Mouse (Mus musculus) CH12.LX (cell line): ENCODE data around the gene Fam129c. TPM values are rescaled to one million over a fixed set of nuclear protein-coding genes. Genes with fewer than 3 reads are reported as not detected.

ENCODE experiments used
- DNase-seq: peaks from one replicate; pipeline ENCODE4 v3.0.0-alpha.2; 2013; ENCODE audit errors: extremely low read depth
- H3K27ac ChIP-seq: 2 replicates; pipeline ENCODE4 v1.5.1; 2012; ENCODE audit warnings: low read depth, mild to moderate bottlenecking, control low read depth, moderate library complexity; ENCODE audit not compliant: insufficient read depth
- H3K27me3 ChIP-seq: replicated peaks from 2 replicates; pipeline ENCODE3; 2012; ENCODE audit warnings: inconsistent platforms
- H3K36me3 ChIP-seq, 2 experiments: replicated peaks in 1 of 2; 2 replicates each; pipeline versions ENCODE3 to v1.6.1; 2012; ENCODE audit warnings: inconsistent platforms in 1 of 2, low read length in 1 of 2, mild to moderate bottlenecking in 1 of 2, mixed read lengths in 1 of 2, moderate library complexity in 1 of 2; ENCODE audit not compliant: control insufficient read depth in 1 of 2, insufficient read depth in 1 of 2
- H3K4me1 ChIP-seq, 2 experiments: 2 replicates each; pipeline ENCODE4 v1.6.1; 2012; ENCODE audit warnings: inconsistent platforms in 1 of 2, moderate library complexity in 1 of 2; ENCODE audit not compliant: insufficient read depth in 2 of 2, control insufficient read depth in 1 of 2
- H3K4me2 ChIP-seq: 2 replicates; pipeline ENCODE4 v1.6.1; 2012; ENCODE audit warnings: low read depth, mild to moderate bottlenecking, control low read depth; ENCODE audit not compliant: poor library complexity, insufficient read depth, severe bottlenecking
- H3K4me3 ChIP-seq, 3 experiments: fragments of 150-350 bp in 1 of 3; sonication (generic) in 1 of 3; replicated peaks in 1 of 3; 2 replicates each; pipeline versions ENCODE3 to v1.5.1; 2011 to 2012; ENCODE audit warnings: low read depth in 2 of 3, low read length in 2 of 3, mild to moderate bottlenecking in 2 of 3, moderate library complexity in 2 of 3, control low read depth in 1 of 3, improper control_type of control experiment in 1 of 3, inconsistent platforms in 1 of 3, mixed read lengths in 1 of 3; ENCODE audit not compliant: poor library complexity in 1 of 3
- H3K79me2 ChIP-seq: replicated peaks from 2 replicates; pipeline ENCODE4 v1.6.1; 2012; ENCODE audit warnings: mild to moderate bottlenecking, moderate library complexity; ENCODE audit not compliant: control insufficient read depth, poor library complexity, insufficient read depth, severe bottlenecking; ENCODE audit errors: extremely low read depth
- H3K9ac ChIP-seq: 2 replicates; pipeline ENCODE4 v1.6.1; 2012; ENCODE audit warnings: low read depth, mild to moderate bottlenecking, control low read depth, moderate library complexity; ENCODE audit not compliant: insufficient read depth
- H3K9me3 ChIP-seq: replicated peaks from 2 replicates; pipeline ENCODE3; 2012; ENCODE audit warnings: low read length, inconsistent platforms, mixed read lengths
- BHLHE40 ChIP-seq: IDR thresholded peaks from 2 replicates; pipeline ENCODE4 v1.6.1; 2011; ENCODE audit warnings: mild to moderate bottlenecking, low read depth, low read length, improper control_type of control experiment
- CHD1 ChIP-seq: IDR thresholded peaks from 2 replicates; pipeline ENCODE4 v1.6.1; 2012; ENCODE audit warnings: low read depth, low read length, improper control_type of control experiment, inconsistent platforms
- CHD2 ChIP-seq: IDR thresholded peaks from 2 replicates; pipeline ENCODE4 v1.6.1; 2011; ENCODE audit warnings: low read length, improper control_type of control experiment
- CTCF ChIP-seq, 2 experiments: IDR thresholded peaks in 1 of 2; conservative IDR thresholded peaks in 1 of 2; 2 replicates each; pipeline ENCODE4 v1.5.1; 2011 to 2012; ENCODE audit warnings: low read depth in 2 of 2, low read length in 2 of 2, improper control_type of control experiment in 1 of 2, inconsistent platforms in 1 of 2, mild to moderate bottlenecking in 1 of 2, moderate library complexity in 1 of 2
- ELF1 ChIP-seq: IDR thresholded peaks from 2 replicates; pipeline ENCODE4 v1.6.1; 2014; ENCODE audit warnings: low read depth, mild to moderate bottlenecking, inconsistent platforms, low read length, improper control_type of control experiment
- HCFC1 ChIP-seq: IDR thresholded peaks from 2 replicates; pipeline ENCODE4 v1.6.1; 2012; ENCODE audit warnings: low read depth, mild to moderate bottlenecking, inconsistent platforms, low read length, improper control_type of control experiment
- IRF4 ChIP-seq: IDR thresholded peaks from 2 replicates; pipeline ENCODE4 v1.6.1; 2014; ENCODE audit warnings: low read depth, mild to moderate bottlenecking, inconsistent platforms, low read length, improper control_type of control experiment
- JUND ChIP-seq: conservative IDR thresholded peaks from 2 replicates; pipeline ENCODE4 v1.6.1; 2011; ENCODE audit warnings: low read depth, low read length, improper control_type of control experiment
- KAT2A ChIP-seq: IDR thresholded peaks from 2 replicates; pipeline ENCODE4 v1.6.1; 2012; ENCODE audit warnings: low read length, improper control_type of control experiment, inconsistent platforms; ENCODE audit not compliant: insufficient replicate concordance
- MAFK ChIP-seq: IDR thresholded peaks from 2 replicates; pipeline ENCODE4 v1.6.1; 2011; ENCODE audit warnings: low read length, improper control_type of control experiment; ENCODE audit not compliant: insufficient replicate concordance
- MAZ ChIP-seq: IDR thresholded peaks from 2 replicates; pipeline ENCODE4 v1.6.1; 2012; ENCODE audit warnings: low read depth, mild to moderate bottlenecking, inconsistent platforms, low read length, improper control_type of control experiment, moderate library complexity
- MEF2A ChIP-seq: IDR thresholded peaks from 2 replicates; pipeline ENCODE4 v1.6.1; 2014; ENCODE audit warnings: low read depth, mild to moderate bottlenecking, inconsistent platforms, low read length, improper control_type of control experiment, borderline replicate concordance
- MXI1 ChIP-seq: IDR thresholded peaks from 2 replicates; pipeline ENCODE4 v1.6.1; 2011; ENCODE audit warnings: mild to moderate bottlenecking, low read depth, low read length, improper control_type of control experiment
- MYC ChIP-seq: IDR thresholded peaks from 2 replicates; pipeline ENCODE4 v1.6.1; 2011; ENCODE audit warnings: low read depth, mild to moderate bottlenecking, improper control_type of control experiment, low read length
- NELFE ChIP-seq: IDR thresholded peaks from 2 replicates; pipeline ENCODE4 v1.6.1; 2011; ENCODE audit warnings: low read depth, low read length, improper control_type of control experiment
- NRF1 ChIP-seq: IDR thresholded peaks from 2 replicates; pipeline ENCODE4 v1.6.1; 2014; ENCODE audit warnings: low read depth, mild to moderate bottlenecking, inconsistent platforms, low read length, improper control_type of control experiment, moderate library complexity
- POLR2AphosphoS2 ChIP-seq: IDR thresholded peaks from 2 replicates; pipeline ENCODE4 v1.6.1; 2011; ENCODE audit warnings: low read depth, low read length, improper control_type of control experiment
- RAD21 ChIP-seq: IDR thresholded peaks from 2 replicates; pipeline ENCODE4 v1.6.1; 2011; ENCODE audit warnings: low read depth, mild to moderate bottlenecking, low read length, improper control_type of control experiment, moderate library complexity
- RCOR1 ChIP-seq: conservative IDR thresholded peaks from 2 replicates; pipeline ENCODE4 v1.6.1; 2012; ENCODE audit warnings: low read depth, mild to moderate bottlenecking, inconsistent platforms, low read length, improper control_type of control experiment
- SIN3A ChIP-seq: IDR thresholded peaks from 2 replicates; pipeline ENCODE4 v1.6.1; 2012; ENCODE audit warnings: low read length, improper control_type of control experiment, inconsistent platforms
- SMC3 ChIP-seq: IDR thresholded peaks from 2 replicates; pipeline ENCODE4 v1.6.1; 2011; ENCODE audit warnings: low read depth, low read length, improper control_type of control experiment
- TCF12 ChIP-seq: IDR thresholded peaks from 2 replicates; pipeline ENCODE4 v1.6.1; 2014; ENCODE audit warnings: low read depth, mild to moderate bottlenecking, inconsistent platforms, low read length, improper control_type of control experiment
- UBTF ChIP-seq: IDR thresholded peaks from 2 replicates; pipeline ENCODE4 v1.6.1; 2012; ENCODE audit warnings: low read depth, mild to moderate bottlenecking, inconsistent platforms, low read length, improper control_type of control experiment, moderate library complexity
- USF1 ChIP-seq: IDR thresholded peaks from 2 replicates; pipeline ENCODE4 v1.6.1; 2014; ENCODE audit warnings: low read depth, mild to moderate bottlenecking, inconsistent platforms, low read length, improper control_type of control experiment
- USF2 ChIP-seq: conservative IDR thresholded peaks from 2 replicates; pipeline ENCODE4 v1.6.1; 2011; ENCODE audit warnings: low read depth, low read length, improper control_type of control experiment
- ZC3H11A ChIP-seq: IDR thresholded peaks from 2 replicates; pipeline ENCODE4 v1.6.1; 2012; ENCODE audit warnings: low read depth, mild to moderate bottlenecking, inconsistent platforms, low read length, improper control_type of control experiment
- ZMIZ1 ChIP-seq: IDR thresholded peaks from 2 replicates; pipeline ENCODE4 v1.6.1; 2012; ENCODE audit warnings: low read depth, mild to moderate bottlenecking, inconsistent platforms, low read length, improper control_type of control experiment
- dilution Hi-C: fragments of 300-500 bp; cut with MboI; formaldehyde crosslinking; loops from 2 replicates; pipeline ENCODE4 v1.14.3; 2020; ENCODE audit warnings: low sequenced_read_pairs; ENCODE audit not compliant: extremely low pct_unique_long_range_greater_than_20kb, extremely low pct_ligation_motif_present
- in situ Hi-C: fragments of 300-500 bp; cut with MboI; formaldehyde crosslinking; loops from 3 replicates; pipeline ENCODE4 v1.14.3; 2019; ENCODE audit warnings: low sequenced_read_pairs, low pct_ligation_motif_present, low pct_unique_long_range_greater_than_20kb, mixed read lengths
- polyA plus RNA-seq: library from polyadenylated mRNA; unstranded; fragments of >175 nt; gene quantifications from 2 replicates; pipeline ENCODE4 v1.2.1, GENCODE M21; 2012; ENCODE audit warnings: low read depth; ENCODE audit not compliant: insufficient read length
- total RNA-seq, 2 experiments: library from RNA; depleted of rRNA; stranded (reverse); fragments of 300-350 nt in 1 of 2; fragments of >200 nt in 1 of 2; gene quantifications; 2 replicates each; pipeline ENCODE4 v1.2.3; 2012 to 2014

The Fam129c gene
- total and polyA plus RNA-seq, 3 experiments: 89.2 to 98.6 (median 95.2) TPM

DNA sequence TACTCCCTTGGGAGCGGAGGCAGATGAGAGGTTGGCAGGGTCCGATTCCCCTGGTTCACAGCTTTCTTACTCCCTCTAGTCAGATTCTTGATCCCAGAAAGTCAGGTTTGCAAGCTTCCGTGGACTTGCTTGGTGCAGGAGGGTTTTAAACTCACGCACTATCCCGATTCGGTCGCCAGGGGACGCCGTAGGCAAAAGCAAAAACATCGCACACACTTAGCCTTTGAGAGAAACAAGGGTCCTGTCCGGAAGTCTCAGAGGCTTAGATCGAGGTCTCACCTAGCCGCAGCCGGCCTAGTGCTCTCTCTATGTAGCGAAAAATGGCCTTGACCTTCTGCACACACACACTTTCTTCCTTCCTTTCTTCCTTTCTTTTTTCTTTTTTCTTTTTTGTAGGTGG lies 36.0 kb upstream of the Fam129c start (continued):
- TF ChIP-seq CHD2 (no peak), SMC3 (peak; percentile 100), HCFC1 (no peak), MYC (peak; percentile 52; the same call in 1 of the 2 replicates), USF2 (no peak), CHD1 (no peak), RAD21 (peak; percentile 99), MEF2A (no peak), ELF1 (peak; percentile 70), NELFE (peak; percentile 37; the same call in 1 of the 2 replicates), IRF4 (no peak), UBTF (no peak)

- dilution Hi-C loops: no loop called here
- H3K27ac ChIP-seq: no peak overlapping the region
- peaks cover 10 to 20% of the 10 kb centered on the region in 2 experiments for H3K4me1 ChIP-seq
- H3K9me3 ChIP-seq: peaks cover 16% of the 10 kb centered on the region
- in situ Hi-C loops: loop anchor here (5.0 kb wide), 1 partner anchor 70 kb away; no protein-coding TSS in a partner anchor
- H3K36me3 ChIP-seq: no peaks in the 10 kb centered on the region
- peaks cover 22% of the 10 kb centered on the region for H3K27me3 ChIP-seq
- peak; percentile 59; the same call in 1 of the 2 replicates for TF ChIP-seq ZC3H11A
- TF ChIP-seq ZMIZ1: no peak
- TF ChIP-seq KAT2A: no peak
- no peak for TF ChIP-seq USF1
- peak; percentile 56; the same call in 1 of the 2 replicates for TF ChIP-seq SIN3A
- no peak for TF ChIP-seq POLR2AphosphoS2
- 0 out of 2 replicates have a peak, but pooled peaks have one; percentile 47 for TF ChIP-seq NRF1
- no peak for TF ChIP-seq BHLHE40
- peak; percentile 96 for TF ChIP-seq SMC3
- no peak for TF ChIP-seq HCFC1
- TF ChIP-seq MXI1: peak; percentile 47; the same call in 1 of the 2 replicates
- peak; percentile 71 for TF ChIP-seq RAD21
- TF ChIP-seq JUND: no peak
- TF ChIP-seq CTCF (conservative IDR thresholded peaks at IDR 0.05 in 1 of 2, IDR thresholded peaks at IDR 0.05 in 1 of 2; ENCODE audit: low read depth in 2 of 2, low read length in 2 of 2): peak in 1 of 2 experiments; percentile 92; a peak in 2 of 4 replicates
- TF ChIP-seq RCOR1: no peak
- TF ChIP-seq CHD1: no peak
- no peak for TF ChIP-seq MAZ
- TF ChIP-seq IRF4: 0 out of 2 replicates have a peak, but pooled peaks have one; percentile 26
- peak; percentile 54 for TF ChIP-seq TCF12
- TF ChIP-seq MAFK: no peak
- no peak overlapping the region for H3K4me3 ChIP-seq
- H3K9ac ChIP-seq: no peak overlapping the region
- DNase-seq: peak; percentile 59
- no peaks in the 10 kb centered on the region for H3K79me2 ChIP-seq
- H3K4me2 ChIP-seq: no peak overlapping the region
Measured at GRCm38 (mm10) chr8:71562751-71563150, 34.7 kb upstream of the Fam129c start.
